Mouse (Mus musculus): ENCODE results near the gene Timeless.

GRCm38 (mm10) chr10:128231697-128232419, at the start of gene Timeless:
- TF ChIP-seq CTCF (IDR thresholded peaks at IDR 0.05; ENCODE audit: extremely low read depth, insufficient read depth, insufficient read length, insufficient replicate concordance) (no peak), POLR2A (IDR thresholded peaks at IDR 0.05; ENCODE audit: low read depth, low read length) (no peak; the same call in 1 of the 2 replicates)
